Mouse (Mus musculus) kidney, embryonic 14.5 days (tissue): ENCODE measurements around the gene Slc9a8. TPM values are rescaled to one million over a fixed set of nuclear protein-coding genes. Genes with fewer than 3 reads are reported as not detected.
A peak's percentile ranks its signal among the peaks of the same experiment; 100 is the strongest.

Experiments used
- ATAC-seq: fragments of 200-750 bp; cut with Nextera tagmentation; 2 replicates; pipeline ENCODE4 v1.8.0; 2017; ENCODE audit warnings: moderate number of reproducible peaks, mild to moderate bottlenecking, moderate TSS enrichment, moderate library complexity; ENCODE audit not compliant: low FRiP score, low TSS enrichment
- H3K27ac ChIP-seq: fragments of 300-500 bp; sonication (generic); 2 replicates; pipeline ENCODE4 v1.5.1; 2014; ENCODE audit warnings: low read depth, mild to moderate bottlenecking, low read length, moderate library complexity, mixed read lengths
- H3K27me3 ChIP-seq: fragments of 300-500 bp; sonication (generic); 2 replicates; pipeline ENCODE4 v1.6.1; 2014; ENCODE audit warnings: mild to moderate bottlenecking, low read length; ENCODE audit not compliant: control insufficient read depth, insufficient read depth
- H3K36me3 ChIP-seq: fragments of 300-500 bp; sonication (generic); 2 replicates; pipeline ENCODE4 v1.6.1; 2014; ENCODE audit warnings: low read length, mixed read lengths; ENCODE audit not compliant: control insufficient read depth, insufficient read depth
- H3K4me1 ChIP-seq: fragments of 300-500 bp; sonication (generic); 2 replicates; pipeline ENCODE4 v1.6.1; 2014; ENCODE audit warnings: low read length, mixed read lengths; ENCODE audit not compliant: control insufficient read depth, insufficient read depth
- H3K4me2 ChIP-seq: fragments of 300-500 bp; sonication (generic); replicated peaks from 2 replicates; pipeline ENCODE4 v1.6.1; 2014; ENCODE audit warnings: low read depth, mild to moderate bottlenecking, low read length
- H3K4me3 ChIP-seq: fragments of 300-500 bp; sonication (generic); 2 replicates; pipeline ENCODE4 v1.5.1; 2014; ENCODE audit warnings: mild to moderate bottlenecking, low read length
- H3K9ac ChIP-seq: fragments of 300-500 bp; sonication (generic); 2 replicates; pipeline ENCODE4 v1.6.1; 2014; ENCODE audit warnings: low read depth, mild to moderate bottlenecking, low read length, moderate library complexity
- H3K9me3 ChIP-seq: fragments of 300-500 bp; sonication (generic); 2 replicates; pipeline ENCODE4 v1.6.1; 2016; ENCODE audit warnings: low read length; ENCODE audit not compliant: control insufficient read depth
- WGBS: fragments of 180-500 bp; shearing (Covaris S2); extraction: QIAGEN DNeasy Blood & Tissue Kit; methylation state at CpG from one replicate; pipeline ENCODE4 v1.1.7; 2014; 5-methylcytosine and 5-hydroxymethylcytosine counted together
- polyA plus RNA-seq: library from polyadenylated mRNA; unstranded; fragments of >200 nt; fragmentation: Nextera tagmentation; extraction: Ambion mirVana; gene quantifications from 2 replicates; pipeline ENCODE4 v1.2.1, GENCODE M21; 2014

Gene Slc9a8
- polyA plus RNA-seq, 1 experiment from 2014 or later, result 28.6 TPM

DNA sequence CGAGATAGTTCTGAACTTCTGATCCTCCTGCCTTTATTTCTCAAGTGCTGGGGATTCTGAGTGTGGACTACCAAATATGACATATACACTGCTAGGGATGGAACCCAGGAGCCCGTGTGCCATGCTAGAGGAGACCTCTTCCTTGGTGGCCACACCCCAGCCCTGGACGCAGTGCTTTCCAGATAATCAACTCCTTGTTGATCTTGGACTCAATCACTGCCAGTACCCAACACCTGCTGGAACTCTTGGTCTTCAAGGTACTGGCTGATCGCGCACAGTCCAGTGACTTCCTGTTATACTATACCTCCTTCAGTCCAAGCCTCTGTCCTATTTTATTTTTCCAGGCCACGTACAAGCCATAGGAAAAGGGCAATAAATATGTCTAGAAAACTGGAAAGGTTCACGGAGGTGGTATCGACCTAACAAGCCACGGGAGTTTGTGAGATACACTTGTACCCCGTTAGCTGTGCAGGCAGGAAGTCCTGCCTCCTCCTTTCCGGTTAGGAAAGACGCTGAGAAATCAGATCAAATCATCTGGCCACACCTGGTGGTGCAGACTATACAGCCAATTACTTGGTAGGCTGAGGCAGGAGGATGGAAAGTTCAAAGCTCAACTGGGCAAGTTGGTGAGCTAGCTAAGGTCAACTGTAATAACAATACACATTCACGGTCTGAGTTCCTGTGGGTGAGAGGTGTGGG is 81.2 kb downstream of the Slc9a8 start:
- ATAC-seq, result peak; percentile 39

DNA sequence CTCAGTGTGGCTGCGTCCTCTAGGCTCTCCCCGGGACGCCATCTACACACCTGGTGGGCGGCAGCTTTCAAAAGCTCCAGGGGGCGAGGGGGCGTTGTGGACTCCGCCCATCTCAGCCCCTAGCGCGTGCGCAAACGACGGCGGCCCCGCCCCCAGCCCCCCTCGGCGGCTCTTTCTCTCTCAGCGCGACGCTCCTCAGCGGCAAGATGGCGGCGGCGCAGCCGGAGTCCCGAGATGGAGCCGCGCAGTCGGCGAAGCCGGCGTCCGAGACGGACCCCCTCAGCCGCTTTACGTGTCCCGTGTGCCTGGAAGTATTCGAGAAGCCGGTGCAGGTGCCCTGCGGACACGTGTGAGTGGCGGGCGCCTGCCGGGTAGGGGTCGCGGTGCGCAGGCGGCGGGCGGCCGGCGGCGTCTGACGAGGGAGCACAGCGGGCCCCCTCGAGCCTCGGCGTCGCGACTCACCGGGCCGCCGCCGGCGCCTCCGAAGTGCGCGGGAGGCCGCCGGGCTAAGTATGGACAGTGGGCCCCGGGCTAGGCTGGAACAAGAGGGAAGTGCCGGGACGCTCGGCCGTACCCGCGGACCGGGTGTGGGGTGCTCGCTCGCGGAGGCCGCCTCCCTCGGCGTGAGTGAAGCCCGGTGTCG is 81.9 kb downstream of the Slc9a8 start:
- Histone ChIP-seq H3K27ac (peak overlapping the region; percentile 77), H3K27me3 (no peaks in the 10 kb centered on the region), H3K9me3 (no peaks in the 10 kb centered on the region), H3K9ac (peak overlapping the region; percentile 95), H3K4me3 (peak overlapping the region; percentile 99), H3K4me2 (peak overlapping the region; percentile 55), H3K36me3 (peaks cover 27% of the 10 kb centered on the region), H3K4me1 (peaks cover 22% of the 10 kb centered on the region)
- peak; percentile 91 for ATAC-seq
- WGBS, result under 1% methylated on average over 79 of the region's 85 CpGs

More for the DNA sequence above, 81.2 kb downstream of the Slc9a8 start:
- no peaks in the 10 kb centered on the region for H3K27me3 ChIP-seq
- peaks cover 23% of the 10 kb centered on the region for H3K36me3 ChIP-seq
- no peaks in the 10 kb centered on the region for H3K9me3 ChIP-seq
- peaks cover 22% of the 10 kb centered on the region for H3K4me1 ChIP-seq
- WGBS, result 45% methylated on average over 13 of the region's 13 CpGs
- H3K4me3 ChIP-seq, result peak overlapping the region; percentile 99
- H3K4me2 ChIP-seq, result peak overlapping the region; percentile 55
- peak overlapping the region; percentile 77 for H3K27ac ChIP-seq
- peak overlapping the region; percentile 95 for H3K9ac ChIP-seq

DNA sequence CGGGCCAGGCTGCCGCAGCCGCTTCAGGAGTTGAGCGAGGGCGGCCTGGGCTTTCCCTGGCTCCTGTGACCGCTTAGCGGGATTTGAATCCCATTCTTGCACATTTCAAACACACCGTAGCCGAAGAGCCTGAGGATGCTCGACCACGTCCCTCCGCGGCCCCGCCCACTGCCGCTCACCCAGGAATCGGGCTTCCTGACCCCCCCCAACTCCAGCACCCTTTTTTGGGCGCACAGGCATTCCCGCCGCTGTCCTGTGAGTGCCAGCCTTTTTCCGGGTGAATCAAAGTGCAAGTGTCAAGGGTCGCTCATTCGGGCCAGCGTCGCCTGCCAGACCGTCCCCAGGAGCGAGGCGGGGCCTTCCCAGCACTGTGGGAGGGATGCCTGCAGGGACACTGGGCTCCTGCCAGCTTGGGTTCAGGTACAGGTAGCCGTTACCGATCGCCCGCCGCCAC is 82.4 kb downstream of the Slc9a8 start:
- H3K9me3 ChIP-seq, result no peaks in the 10 kb centered on the region
- H3K9ac ChIP-seq, result peak overlapping the region; percentile 95
- peaks cover 33% of the 10 kb centered on the region for H3K36me3 ChIP-seq
- peak overlapping the region; percentile 99 for H3K4me3 ChIP-seq
- H3K27ac ChIP-seq, result peak overlapping the region; percentile 77
- peak overlapping the region; percentile 55 for H3K4me2 ChIP-seq
- ATAC-seq, result peak; percentile 41; the same call in 1 of the 2 replicates
- no peaks in the 10 kb centered on the region for H3K27me3 ChIP-seq
- WGBS, result 2% methylated on average over 32 of the region's 32 CpGs
- peaks cover 22% of the 10 kb centered on the region for H3K4me1 ChIP-seq

DNA sequence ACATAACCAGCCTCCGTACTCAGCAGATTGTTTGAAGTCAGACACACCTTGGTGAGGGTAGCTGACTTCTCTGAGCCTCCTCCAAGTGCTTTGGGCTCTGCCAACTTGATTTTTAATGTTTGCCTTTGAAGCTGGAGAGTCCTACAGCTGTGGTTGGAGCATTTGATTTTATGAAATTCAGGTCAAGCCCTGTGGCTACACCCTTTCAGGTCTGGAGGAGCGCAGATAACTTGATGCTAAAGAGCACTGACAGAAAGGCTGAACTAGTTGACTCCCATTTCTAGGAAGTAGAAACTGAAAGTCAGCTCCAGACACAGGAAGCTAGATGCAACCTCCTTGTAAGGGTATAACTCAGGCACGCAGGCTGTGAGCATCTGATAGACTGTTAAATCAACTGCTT is 83.6 kb downstream of the Slc9a8 start:
- Histone ChIP-seq H3K9ac (no peak overlapping the region), H3K36me3 (peaks cover 42% of the 10 kb centered on the region), H3K4me2 (no peak overlapping the region), H3K27me3 (no peaks in the 10 kb centered on the region), H3K4me1 (peaks cover 22% of the 10 kb centered on the region), H3K9me3 (no peaks in the 10 kb centered on the region), H3K4me3 (0 out of 2 replicates have a peak overlapping the region, but pooled peaks have one; percentile 99), H3K27ac (no peak overlapping the region)
- 81% methylated on average over 3 of the region's 3 CpGs for WGBS
- ATAC-seq, result no peak

DNA sequence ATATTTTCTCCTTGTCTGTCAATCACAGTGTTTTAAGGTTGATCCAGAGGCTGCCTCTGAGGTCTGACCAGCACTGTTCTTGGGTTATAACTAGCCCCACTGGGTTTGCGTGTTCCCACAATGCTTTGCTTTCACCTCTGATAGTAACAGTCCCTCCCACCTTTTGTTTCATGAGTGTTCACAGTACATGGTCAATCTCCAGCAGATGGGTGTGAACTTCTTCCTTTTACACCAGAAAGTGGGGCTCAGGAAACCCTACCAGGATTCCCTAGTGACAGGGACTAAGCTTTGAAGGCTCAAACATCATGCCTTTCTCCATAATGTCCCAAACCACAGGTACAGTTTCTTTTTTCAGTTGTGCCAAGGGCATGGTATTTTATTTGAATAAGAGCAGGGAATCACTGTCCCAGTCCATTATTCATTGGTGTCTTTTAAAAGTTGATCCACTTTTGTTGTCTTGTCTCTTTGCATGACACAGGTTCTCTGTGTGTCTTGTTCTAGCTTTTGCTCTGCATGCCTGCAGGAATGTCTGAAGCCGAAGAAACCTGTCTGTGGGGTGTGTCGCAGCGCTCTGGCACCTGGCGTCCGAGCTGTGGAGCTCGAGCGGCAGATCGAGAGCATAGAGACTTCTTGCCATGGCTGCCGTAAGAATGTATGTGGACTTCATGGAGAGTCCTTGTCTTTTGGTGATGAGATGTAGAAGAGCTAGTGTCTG is 85.2 kb downstream of the Slc9a8 start:
- no peak for ATAC-seq
- Histone ChIP-seq H3K9me3 (no peaks in the 10 kb centered on the region), H3K4me2 (no peak overlapping the region), H3K4me1 (peaks cover 22% of the 10 kb centered on the region), H3K36me3 (peaks cover 58% of the 10 kb centered on the region), H3K9ac (no peak overlapping the region), H3K27ac (no peak overlapping the region), H3K27me3 (no peaks in the 10 kb centered on the region), H3K4me3 (no peak overlapping the region)
- WGBS, result 93% methylated on average over 10 of the region's 10 CpGs

DNA sequence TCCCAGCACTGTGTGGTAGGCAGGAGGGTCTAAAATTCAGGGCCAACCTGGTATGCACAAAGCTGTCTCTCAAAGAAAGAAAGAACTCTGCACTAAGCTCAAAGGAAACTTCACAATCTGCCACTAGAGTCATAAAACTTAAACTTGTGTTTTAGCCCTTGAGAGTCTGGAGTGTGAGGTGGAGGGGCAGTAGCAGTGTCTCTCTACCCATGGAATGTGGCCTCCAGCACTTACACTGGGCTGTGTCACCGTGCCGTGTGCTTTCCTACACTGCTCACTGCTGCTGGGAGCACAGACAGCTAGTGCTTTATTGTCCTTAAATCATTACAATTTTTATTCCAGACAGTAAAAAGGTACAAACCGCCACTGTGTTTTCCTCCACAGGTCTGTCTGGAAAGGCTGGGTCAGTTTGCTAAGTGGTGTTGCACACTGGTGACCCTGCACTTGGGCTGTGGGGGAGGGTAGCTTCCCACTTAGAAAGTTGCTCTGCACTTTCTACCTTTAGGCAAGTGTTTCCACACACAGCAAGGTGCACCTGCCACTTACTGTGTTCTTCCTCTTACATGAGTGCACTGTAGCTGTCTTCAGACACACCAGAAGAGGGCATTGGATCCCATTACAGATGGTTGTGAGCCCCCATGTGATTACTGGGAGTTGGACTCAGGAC is 86.3 kb downstream of the Slc9a8 start:
- no peak overlapping the region for H3K27ac ChIP-seq
- peaks cover 70% of the 10 kb centered on the region for H3K36me3 ChIP-seq

DNA sequence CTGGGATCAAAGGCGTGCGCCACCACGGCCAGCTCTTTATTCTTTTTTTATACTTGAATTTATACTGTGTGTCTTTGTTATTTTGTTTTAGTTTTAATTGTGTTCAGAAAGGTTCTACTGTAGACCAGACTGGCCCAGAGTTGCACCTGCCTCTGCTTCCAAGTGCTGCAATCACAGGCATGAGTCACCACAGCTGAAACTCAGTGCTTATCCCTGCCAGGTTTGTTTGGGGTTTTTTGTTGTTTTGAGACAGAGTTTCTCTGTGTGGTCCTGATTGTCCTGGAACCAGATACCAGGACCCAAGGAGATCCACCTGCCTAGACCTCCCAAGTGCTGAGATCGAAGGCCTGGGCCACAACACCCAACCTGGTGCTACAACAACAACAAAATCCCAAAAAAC is 87.1 kb downstream of the Slc9a8 start:
- no peaks in the 10 kb centered on the region for H3K9me3 ChIP-seq
- WGBS, result 92% methylated on average over 4 of the region's 4 CpGs
- H3K4me2 ChIP-seq, result no peak overlapping the region
- no peak overlapping the region for H3K27ac ChIP-seq
- no peak overlapping the region for H3K4me3 ChIP-seq
- H3K4me1 ChIP-seq, result peaks cover 18% of the 10 kb centered on the region
- H3K9ac ChIP-seq, result no peak overlapping the region
- no peak for ATAC-seq
- no peaks in the 10 kb centered on the region for H3K27me3 ChIP-seq
- peaks cover 77% of the 10 kb centered on the region for H3K36me3 ChIP-seq

More for the DNA sequence above, 86.3 kb downstream of the Slc9a8 start:
- H3K9me3 ChIP-seq, result no peaks in the 10 kb centered on the region
- 88% methylated on average over 3 of the region's 3 CpGs for WGBS
- no peak overlapping the region for H3K4me2 ChIP-seq
- no peak overlapping the region for H3K9ac ChIP-seq
- H3K4me1 ChIP-seq, result peaks cover 20% of the 10 kb centered on the region
- H3K4me3 ChIP-seq, result no peak overlapping the region
- H3K27me3 ChIP-seq, result no peaks in the 10 kb centered on the region
- no peak for ATAC-seq

DNA sequence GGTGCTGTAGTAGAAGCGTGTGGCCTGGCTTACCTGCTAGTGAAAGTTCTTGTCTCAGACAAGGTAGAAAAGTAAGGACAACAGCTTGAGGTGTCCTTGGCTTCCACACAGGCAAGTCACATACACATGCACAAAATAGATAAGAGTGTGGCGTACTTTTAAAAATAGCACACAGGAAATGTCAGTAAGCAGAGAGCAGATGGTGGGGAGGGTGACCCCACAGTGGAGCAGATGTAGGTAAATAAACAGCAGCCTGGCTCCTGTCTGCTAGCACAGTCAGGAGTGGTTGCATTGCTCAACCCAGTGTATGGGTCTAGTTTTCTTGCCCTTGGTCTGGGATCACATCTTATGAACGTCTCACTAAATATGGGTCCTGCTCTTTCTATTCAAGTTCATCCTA is 89.0 kb downstream of the Slc9a8 start:
- Histone ChIP-seq H3K36me3 (peaks cover 92% of the 10 kb centered on the region), H3K9me3 (no peaks in the 10 kb centered on the region), H3K27ac (no peak overlapping the region), H3K27me3 (no peaks in the 10 kb centered on the region), H3K4me3 (no peak overlapping the region), H3K4me1 (peaks cover 4% of the 10 kb centered on the region; the same call in 1 of the 2 replicates), H3K4me2 (no peak overlapping the region), H3K9ac (no peak overlapping the region)
- ATAC-seq, result no peak
- WGBS, result 85% methylated on average over 3 of the region's 3 CpGs
